Mouse (Mus musculus) adipocyte (in vitro differentiated cells): ENCODE data around the gene Afap1.

Experiments
- DNase-seq: peaks from one replicate; pipeline ENCODE4 v3.0.0-alpha.2; 2016; ENCODE audit warnings: low spot score

The Afap1 gene

DNA sequence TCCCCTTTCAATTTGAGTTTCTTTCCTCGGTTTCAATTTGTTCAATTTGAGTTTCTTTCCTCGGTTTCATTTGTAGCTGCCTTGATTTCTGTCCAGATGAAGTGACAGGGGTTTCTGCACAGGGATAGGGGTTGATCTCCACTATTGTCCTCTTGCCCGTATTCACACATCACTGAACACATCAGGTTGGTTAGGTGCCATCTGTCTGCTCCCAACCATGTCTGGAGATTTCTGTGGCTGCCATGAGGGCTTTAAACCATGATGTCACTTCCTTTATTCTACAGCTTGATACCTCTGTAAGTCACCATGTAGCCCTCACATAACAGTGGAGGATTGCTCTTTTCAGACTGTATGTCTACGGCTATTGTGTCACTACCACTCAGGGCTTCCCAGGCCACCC is 4.0 kb downstream of the Afap1 start:
- DNase-seq = no peak

DNA sequence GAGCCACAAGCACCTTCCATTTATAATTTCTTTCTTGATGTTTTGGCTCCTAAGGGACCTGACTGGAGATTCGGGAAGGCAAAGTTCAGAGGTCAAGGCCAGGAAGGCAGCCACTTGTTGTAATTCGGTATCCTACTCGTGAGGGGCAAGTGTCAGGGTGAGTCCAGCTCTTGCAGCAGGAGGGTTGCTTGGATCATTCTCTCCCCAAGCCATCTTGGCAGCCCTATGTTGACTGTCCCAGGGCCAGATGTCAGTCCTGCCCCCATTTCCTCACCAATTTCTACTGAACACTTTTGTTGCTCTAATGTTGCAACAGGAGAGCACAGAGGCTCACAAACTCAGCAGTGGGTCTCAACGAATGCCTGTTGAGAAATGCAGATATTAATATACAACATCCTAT is 5.0 kb downstream of the Afap1 start:
- peak; percentile 83 for DNase-seq

DNA sequence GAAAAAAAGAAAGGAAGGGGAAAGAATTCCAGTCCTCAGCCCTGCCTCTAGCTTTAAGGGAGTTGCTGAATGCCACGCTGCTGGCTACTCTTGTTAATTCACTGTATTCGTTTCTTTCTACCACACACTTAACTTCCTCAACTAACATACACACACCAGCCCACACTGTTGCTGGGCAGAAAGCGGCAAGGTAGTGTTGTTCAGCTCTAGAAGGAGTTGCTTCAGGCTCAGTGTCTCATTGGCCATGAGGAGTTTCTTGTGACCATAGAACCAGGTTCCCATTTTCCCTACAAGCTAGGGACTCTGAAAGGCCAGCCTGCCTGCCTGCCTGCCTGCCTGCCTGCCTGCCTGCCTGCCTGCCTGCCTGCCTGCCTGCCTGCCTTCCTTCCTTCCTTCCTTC is 5.9 kb downstream of the Afap1 start:
- no peak for DNase-seq

DNA sequence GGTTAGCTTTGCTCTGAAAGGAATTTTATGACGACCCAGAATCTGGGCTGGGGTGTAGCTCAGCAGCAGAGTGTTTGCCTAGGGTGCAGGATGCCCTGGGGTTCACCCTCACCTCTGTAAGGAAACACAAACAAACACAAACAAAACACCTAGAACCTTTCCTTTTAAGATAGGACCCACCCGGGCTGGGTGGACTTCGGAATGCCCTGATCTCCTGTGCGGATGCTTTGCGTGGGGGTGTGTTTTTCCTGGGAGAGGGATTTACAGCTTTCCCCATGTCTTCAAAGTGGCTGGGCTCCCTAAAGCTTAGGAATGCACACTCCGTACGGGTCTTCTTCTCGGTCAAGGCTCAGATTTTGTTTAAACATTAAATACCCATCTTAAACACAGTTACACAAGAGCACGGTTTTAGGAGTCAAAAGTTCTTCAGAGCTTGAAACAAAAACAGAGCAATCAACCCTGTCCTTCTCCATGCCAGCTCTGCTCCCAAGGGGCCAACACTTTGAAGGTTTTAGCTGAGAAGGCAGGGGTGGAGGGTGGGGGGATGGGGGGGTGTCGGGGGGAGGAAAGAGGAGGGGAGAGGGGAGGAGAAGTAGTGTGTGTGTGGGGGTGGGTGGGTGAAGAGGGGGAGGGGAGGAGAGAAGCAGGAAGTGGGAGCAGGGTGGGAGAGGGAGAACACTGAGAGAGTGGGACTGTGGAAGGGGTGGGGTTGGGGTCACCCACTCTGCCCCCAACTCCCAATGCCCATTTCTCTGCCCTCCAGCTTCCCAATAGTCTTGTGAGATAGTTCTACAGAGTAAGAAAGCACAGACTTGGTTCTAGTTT is 7.5 kb downstream of the Afap1 start:
- DNase-seq = no peak

- DNase-seq = no peak
Observed at GRCm38 (mm10) chr5:35901226-35901809, 8.2 kb downstream of the Afap1 start.

DNA sequence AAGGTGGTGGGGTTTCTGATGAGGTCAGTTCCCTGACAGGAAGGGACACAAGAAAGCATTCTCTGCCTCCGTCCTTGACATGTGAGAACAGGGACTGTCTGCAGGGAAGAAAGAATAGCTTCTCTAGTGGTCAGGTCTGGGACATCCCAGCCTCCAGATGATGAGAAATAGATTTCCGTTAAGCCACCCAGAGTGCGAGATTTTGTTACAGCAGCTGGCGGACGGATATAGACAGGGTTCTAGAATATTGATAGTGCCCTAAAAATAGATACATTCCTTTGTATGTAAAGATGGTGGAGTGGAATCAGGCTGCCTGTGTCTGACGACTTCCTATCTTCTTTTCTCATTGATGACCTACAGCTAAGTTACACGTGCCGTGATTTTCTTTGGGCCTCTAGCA is 10.3 kb downstream of the Afap1 start:
- no peak for DNase-seq

- DNase-seq = no peak
Observed at GRCm38 (mm10) chr5:35905283-35905682, 12.2 kb downstream of the Afap1 start.

DNA sequence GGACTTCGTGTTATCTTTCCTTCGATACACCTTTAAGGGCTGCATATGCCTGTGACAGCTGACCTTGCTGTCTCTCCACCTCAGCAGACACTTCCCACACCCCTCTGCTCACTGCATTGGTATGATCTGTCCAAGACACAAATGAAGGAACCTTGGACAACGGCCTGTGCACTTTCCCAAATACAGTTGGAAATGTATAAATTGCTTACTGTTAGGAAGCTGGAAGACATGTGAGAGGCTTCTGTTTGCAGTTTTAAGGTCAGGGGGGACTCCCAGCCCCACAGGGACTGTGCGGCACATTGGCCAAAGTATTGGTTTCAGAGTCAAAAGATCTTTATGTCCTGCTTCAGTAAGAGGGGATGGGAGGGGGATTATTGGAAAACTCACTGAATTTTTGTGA is 14.0 kb downstream of the Afap1 start:
- no peak for DNase-seq

- DNase-seq = peak; percentile 93
Observed at GRCm38 (mm10) chr5:35907633-35908426, 14.7 kb downstream of the Afap1 start.

DNA sequence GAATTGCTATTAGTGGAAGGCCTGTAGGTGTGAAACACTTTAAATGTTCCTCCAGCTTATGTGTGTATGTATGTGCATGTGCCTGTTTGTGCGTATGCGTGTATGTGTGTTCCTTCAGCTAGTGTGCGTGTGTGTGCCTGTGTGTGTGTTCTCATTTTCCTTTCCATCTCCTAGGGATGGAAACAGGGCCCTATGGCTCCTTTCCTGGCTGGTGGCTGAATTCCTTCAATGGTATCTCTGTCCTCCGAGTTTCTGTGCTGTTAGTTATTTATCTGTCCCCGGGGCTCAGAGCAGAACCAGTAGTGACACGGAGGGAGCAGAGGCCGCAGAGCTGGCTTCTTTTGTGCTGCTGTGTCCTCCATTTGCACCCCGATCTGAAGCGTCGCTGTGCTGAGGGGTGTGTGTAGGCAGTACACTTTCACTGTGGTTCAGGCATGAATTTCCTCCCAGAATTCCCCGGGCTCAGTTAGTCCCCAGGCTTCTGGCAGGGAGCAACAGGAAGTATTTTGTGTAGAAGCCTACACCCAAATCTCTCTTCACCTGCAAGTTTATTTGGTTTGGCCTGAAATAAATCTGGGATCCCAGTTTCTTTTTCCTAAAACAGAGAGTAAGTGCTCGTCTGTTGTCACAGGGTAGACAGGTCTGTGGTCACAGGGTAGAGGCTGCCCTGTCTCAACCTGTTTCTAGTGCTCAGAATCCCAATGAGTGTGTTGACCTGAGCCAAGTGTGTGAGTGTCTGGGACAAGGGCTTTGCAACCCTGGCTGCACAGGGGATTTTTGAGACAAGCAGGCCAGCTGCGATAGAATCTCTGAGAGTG is 15.7 kb downstream of the Afap1 start:
- no peak for DNase-seq

- no peak for DNase-seq
Observed at GRCm38 (mm10) chr5:35915629-35916300, 22.6 kb downstream of the Afap1 start.

- no peak for DNase-seq
Observed at GRCm38 (mm10) chr5:35916666-35917065, 23.5 kb downstream of the Afap1 start.

DNA sequence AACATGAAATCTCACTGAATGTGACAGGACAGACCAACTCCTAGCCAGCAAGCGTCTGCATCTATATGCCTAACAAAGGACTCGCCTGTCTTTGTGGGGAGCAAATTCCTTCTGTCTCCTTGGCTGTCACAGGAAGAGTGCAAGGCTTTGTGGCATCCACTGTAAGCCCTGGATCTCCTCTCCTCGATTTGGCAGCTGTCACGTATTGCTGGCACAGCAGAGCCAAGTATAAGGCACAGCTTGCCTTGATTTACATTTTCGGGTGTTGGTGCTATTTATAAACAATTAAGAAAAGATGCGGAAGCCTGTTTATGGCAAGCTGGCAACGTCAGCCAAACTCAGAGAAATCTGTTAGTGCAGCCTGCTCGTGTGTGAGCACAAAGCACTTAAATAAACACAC is 25.3 kb downstream of the Afap1 start:
- DNase-seq = no peak

- DNase-seq = no peak
Observed at GRCm38 (mm10) chr5:35920076-35920475, 27.0 kb downstream of the Afap1 start.

DNA sequence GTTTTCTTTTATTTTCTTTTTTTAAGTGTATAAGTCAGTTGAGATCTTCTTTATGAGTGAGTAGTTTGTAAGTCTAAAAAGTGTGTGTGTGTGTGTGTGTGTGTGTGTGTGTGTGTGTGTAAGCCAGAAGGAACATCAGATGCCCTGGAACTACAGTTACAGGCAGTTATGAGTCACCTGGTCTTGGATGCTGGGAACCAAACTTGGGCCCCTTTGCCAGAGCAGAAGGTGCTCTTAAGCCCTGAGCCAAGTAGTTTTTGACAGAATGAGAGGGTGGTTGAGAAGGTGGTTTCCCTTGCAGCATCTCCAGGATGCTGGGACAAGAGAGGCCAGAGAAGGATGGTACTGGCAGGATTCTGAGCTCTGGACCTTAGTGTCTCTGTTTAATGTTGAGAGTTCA is 27.4 kb downstream of the Afap1 start:
- no peak for DNase-seq

- DNase-seq = no peak
Observed at GRCm38 (mm10) chr5:35921141-35921540, 28.0 kb downstream of the Afap1 start.

GRCm38 (mm10) chr5:35921595-35922254 is 28.6 kb downstream of the Afap1 start:
- DNase-seq = peak; percentile 44

DNA sequence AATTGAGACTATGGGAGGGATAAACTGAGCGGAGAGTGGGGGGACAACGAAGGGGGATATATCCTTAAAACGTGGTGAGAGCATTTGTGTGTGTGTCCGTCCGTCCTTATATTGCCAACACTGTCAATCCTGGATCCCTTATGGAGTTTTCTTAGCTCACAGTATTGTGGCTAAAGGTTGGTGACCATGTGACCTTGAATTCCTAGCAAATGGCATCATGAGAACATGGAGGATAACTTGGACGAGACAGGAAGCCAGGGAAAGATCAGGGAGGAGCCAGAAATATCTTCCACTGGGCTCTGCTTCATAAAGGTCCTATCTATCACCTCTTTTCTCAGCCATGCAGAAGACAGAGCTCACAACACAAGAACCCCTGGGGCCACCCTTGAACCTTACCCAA is 30.3 kb downstream of the Afap1 start:
- DNase-seq = peak; percentile 48

DNA sequence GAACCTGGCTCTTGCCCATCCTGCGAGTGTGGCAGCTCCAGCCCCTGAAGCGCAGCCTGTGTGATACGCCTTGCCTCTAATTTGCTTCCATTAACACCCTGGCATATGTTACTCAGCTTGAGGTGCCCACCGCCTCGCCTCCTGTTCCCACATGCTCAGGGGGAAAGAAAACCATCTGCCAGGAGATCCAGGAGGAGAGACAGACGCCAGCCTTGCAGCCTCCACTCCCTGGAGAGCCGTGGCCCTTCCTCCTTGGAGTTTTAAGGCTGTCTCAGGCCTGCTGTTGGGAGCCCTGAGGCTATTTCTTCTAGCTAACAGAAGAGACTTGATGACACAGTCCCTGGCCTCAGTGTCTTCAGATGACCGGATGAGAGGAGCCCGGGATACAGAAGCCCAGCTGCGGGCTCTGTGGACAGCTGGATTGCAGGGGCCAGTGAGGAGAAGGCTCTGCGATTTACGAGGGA is 32.1 kb downstream of the Afap1 start:
- no peak for DNase-seq

DNA sequence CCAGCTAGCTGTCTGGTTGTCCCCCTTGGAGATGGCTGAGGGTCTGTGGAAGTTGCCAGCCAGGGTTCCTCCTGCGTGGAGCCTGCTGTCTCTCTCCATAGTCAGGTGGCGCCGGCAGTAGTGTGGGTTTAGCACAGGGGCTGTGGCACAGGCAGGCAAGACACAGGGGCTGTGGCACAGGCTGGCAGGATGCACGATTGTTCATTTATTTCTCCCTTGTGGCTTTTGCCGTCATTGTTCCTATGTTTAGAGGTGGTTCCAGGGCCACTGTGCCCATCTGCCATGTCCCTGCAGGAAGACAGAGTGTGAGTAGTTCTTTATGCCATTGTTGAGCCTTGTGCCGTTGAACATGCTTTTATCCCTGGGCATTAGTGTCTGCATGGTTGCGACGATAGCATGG is 33.4 kb downstream of the Afap1 start:
- no peak for DNase-seq

DNA sequence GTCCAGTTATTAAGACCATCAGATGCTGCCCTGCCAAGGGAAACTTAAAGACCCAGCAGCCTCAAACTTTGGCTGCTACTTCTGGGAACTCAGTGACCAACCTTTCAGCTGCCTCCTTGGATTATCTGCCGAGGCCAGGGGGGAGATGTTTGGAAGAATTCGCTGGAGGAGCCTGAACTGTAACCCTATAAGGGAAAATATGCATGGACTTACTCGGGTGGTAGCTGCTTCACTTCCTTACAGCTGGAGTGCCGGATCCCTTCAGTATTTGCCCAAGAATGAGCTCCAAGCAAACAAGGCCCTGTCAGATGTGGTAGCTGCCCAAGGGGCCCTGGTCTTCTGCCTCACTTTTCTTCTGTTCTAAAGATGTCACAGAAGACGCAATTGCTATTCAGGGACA is 38.2 kb downstream of the Afap1 start:
- no peak for DNase-seq
